Mouse (Mus musculus) brain, embryonic 14.5 days (tissue): ENCODE results near the gene Cacnb1.

Experiments used
- CTCF ChIP-seq: fragments of 200-500 bp; IDR thresholded peaks from 2 replicates; pipeline ENCODE4 v1.5.1; 2012; ENCODE audit warnings: inconsistent platforms, mild to moderate bottlenecking, moderate library complexity, borderline replicate concordance; ENCODE audit not compliant: insufficient read depth, insufficient read length; ENCODE audit errors: extremely low read depth
- POLR2A ChIP-seq: fragments of 200-500 bp; IDR thresholded peaks from 2 replicates; pipeline ENCODE4 v1.6.1; 2012; ENCODE audit warnings: mild to moderate bottlenecking, inconsistent platforms, borderline replicate concordance; ENCODE audit not compliant: poor library complexity, insufficient read depth, insufficient read length, severe bottlenecking; ENCODE audit errors: extremely low read depth

DNA sequence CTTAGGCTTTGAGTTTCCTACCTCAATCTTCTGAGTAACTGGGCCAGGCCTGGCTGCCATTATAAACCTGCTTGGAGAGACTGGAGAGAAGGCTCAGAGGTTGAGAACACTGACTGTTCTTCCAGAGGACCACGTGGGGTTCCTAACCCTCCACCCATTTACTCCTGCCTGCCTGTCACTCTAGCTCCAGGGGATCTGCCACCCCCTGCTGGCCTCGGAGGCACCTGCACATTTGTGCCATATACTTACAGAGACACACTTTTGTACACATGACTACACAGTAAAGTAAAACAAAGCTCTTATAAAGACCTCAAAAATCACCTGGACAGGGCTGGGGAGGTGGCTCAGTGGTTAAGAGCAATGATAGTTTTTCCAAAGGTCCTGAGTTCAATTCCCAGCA is 50.4 kb downstream of the Cacnb1 start:
- TF ChIP-seq CTCF, result no peak
- TF ChIP-seq POLR2A, result no peak
